Mouse (Mus musculus): ENCODE results near the gene Uty. TPM values are rescaled to one million over a fixed set of nuclear protein-coding genes. Genes with fewer than 3 reads are reported as not detected.

The Uty gene
- polyA plus RNA-seq (2015; fragmentation: Nextera tagmentation; extraction: Ambion mirVana), result 3.3 and 3.4 TPM in 2 replicates

DNA sequence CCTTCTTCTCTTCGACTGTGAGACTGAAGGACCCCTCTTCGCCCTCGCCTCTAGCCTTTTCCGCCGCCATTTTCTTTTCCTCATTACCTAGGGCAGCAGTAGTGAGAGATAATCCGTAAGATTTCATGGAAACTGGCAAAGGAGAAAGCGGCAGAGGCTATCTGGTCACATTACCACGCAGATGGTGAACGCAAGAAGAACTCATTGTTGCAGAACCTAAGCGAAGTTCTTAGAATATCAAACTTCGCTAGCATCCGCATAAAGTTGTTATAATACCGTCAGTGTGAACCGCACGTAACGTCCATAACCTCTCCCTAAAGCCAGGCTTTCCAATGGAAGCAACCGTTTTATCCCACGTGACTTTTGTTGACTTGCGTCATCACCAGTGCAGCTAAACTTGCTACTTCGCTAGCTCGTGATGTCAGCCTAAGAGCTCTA lies at the start of gene Uty:
Gene Uty, minus strand, starts transcription at position 334 of the 438 bp plus-strand sequence.
- no peaks in the 10 kb centered on the region for H3K27me3 ChIP-seq
- H3K4me1 ChIP-seq (replicated peaks), result no peaks in the 10 kb centered on the region
- H3K4me2 ChIP-seq, result peak within 1 kb of the TSS; percentile 38
- peak within 1 kb of the TSS; percentile 68 for H3K27ac ChIP-seq (replicated peaks)
- 2% methylated on average over 21 of the region's 21 CpGs for WGBS (ENCODE audit: insufficient replicate concordance)
- no peaks in the 10 kb centered on the region for H3K36me3 ChIP-seq (replicated peaks)
- peak; percentile 91 for ATAC-seq (ENCODE audit: insufficient read depth)
- H3K9ac ChIP-seq, result peak within 1 kb of the TSS; percentile 25; the same call in 1 of the 2 replicates
- no peaks in the 10 kb centered on the region for H3K9me3 ChIP-seq (replicated peaks)
- peak within 1 kb of the TSS; percentile 59 for H3K4me3 ChIP-seq (replicated peaks)

DNA sequence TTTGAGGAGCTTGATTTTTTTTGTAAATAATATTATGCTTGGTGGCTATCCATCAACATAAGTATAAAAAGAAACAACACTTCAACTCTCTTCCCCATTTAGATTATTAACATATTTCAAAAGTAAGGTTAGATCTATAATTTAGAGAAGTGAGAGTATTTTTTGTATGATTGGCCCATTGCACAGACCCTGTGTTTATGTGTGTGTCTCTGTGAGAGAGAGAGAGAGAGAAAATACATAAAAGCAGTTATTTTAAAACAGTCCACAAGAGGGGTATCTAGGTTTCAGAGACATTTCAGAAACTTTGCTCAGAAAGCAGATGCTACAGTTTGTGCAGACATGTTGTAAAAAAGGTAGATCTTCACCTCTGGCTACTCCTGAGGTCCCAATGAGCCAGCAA lies 48.1 kb upstream of the Uty start:
- Histone ChIP-seq H3K9ac (no peak overlapping the region), H3K4me2 (no peak overlapping the region), H3K27me3 (no peaks in the 10 kb centered on the region), H3K9me3 (replicated peaks) (no peaks in the 10 kb centered on the region), H3K36me3 (replicated peaks) (no peaks in the 10 kb centered on the region), H3K4me3 (replicated peaks) (no peak overlapping the region), H3K4me1 (replicated peaks) (no peaks in the 10 kb centered on the region), H3K27ac (replicated peaks) (no peak overlapping the region)
- ATAC-seq (ENCODE audit: insufficient read depth), result no peak

DNA sequence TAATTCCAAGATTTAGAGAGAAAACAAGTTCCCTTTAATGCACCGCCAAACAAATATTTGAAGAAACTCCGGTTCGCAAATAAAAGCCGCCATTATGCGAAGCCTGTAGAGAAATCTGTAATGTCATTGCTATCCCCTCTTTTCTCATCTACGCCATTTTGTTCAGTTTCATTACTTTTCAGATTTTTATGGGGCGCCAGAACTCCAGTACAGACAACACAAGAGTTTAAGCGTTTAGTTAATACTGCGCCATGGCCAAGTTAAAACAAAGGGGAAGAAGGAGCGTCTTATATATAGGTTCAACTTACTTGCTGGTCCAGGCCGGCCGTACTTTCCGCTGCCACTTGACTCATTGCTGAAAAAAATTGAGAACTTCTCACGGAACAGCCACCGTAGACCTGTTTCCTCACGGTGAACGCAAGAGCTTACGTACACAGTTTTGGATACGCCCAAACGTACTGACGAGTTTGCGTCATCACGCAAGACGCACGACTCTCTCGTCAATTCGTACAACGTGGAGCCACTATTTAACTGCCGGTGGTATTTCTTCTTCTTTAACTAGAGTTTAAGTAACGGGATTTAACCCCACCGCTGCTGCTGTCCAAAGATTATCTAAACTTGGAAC lies 40.7 kb upstream of the Uty start, which contains the start of gene Ddx3y:
Gene Ddx3y, minus strand, starts transcription at position 459 of the 625 bp plus-strand sequence.
- 0% methylated on average over 30 of the region's 31 CpGs for WGBS (ENCODE audit: insufficient replicate concordance)
- peak within 1 kb of the TSS; percentile 73 for H3K27ac ChIP-seq (replicated peaks)
- H3K9ac ChIP-seq, result peak within 1 kb of the TSS; percentile 21; the same call in 1 of the 2 replicates
- no peaks in the 10 kb centered on the region for H3K9me3 ChIP-seq (replicated peaks)
- no peaks in the 10 kb centered on the region for H3K4me1 ChIP-seq (replicated peaks)
- H3K4me2 ChIP-seq, result peak within 1 kb of the TSS; percentile 48
- H3K4me3 ChIP-seq (replicated peaks), result peak within 1 kb of the TSS; percentile 58
- peak; percentile 81 for ATAC-seq (ENCODE audit: insufficient read depth)
- H3K27me3 ChIP-seq, result no peaks in the 10 kb centered on the region
- H3K36me3 ChIP-seq (replicated peaks), result no peaks in the 10 kb centered on the region

DNA sequence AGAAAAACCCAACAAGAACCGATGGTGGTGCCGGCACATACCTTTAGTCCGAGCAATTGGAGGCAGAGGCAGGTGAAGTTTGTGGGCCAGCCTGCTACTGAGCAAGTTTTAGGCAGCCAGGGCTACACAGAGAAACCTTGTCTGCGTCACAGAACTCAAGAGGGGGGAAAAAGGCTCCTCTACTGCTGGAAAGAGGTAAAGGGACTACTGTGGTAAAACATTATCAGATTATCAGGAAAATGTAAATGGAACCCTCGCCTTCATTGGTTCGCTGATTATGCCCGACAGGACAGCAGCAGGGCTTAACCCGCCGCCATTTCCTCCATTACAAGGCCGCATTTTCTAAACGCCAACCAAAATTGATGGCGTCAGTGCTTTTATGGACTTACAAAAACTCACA lies 40.2 kb upstream of the Uty start:
- H3K9me3 ChIP-seq (replicated peaks), result no peaks in the 10 kb centered on the region

DNA sequence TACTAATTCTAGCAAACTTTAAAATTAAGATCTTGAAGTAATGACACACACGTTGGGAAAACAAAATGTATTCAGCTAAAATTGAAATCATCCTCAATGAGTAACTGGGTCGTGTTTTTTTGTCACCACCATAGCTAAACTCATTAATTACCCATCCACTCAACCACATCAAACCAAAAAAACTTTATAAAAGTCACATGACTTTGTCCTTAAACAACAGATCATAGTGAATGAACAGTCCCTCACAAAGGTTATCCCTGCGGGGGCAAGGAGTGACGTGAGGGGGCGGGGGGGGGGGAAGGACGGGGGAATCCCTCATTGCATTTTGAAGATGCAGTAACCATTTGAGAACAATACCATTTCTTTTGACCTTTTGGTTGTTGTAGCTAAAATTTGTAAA lies 558 bp upstream of the Uty start:
- H3K36me3 ChIP-seq (replicated peaks), result no peaks in the 10 kb centered on the region
- 48% methylated on average over 6 of the region's 6 CpGs for WGBS (ENCODE audit: insufficient replicate concordance)
- H3K9ac ChIP-seq, result no peak overlapping the region
- H3K4me3 ChIP-seq (replicated peaks), result no peak overlapping the region
- no peaks in the 10 kb centered on the region for H3K4me1 ChIP-seq (replicated peaks)
- ATAC-seq (ENCODE audit: insufficient read depth), result no peak
- no peaks in the 10 kb centered on the region for H3K9me3 ChIP-seq (replicated peaks)
- H3K4me2 ChIP-seq, result no peak overlapping the region; the same call in none of the 2 replicates
- no peaks in the 10 kb centered on the region for H3K27me3 ChIP-seq
- no peak overlapping the region for H3K27ac ChIP-seq (replicated peaks)

More for the DNA sequence above, 40.2 kb upstream of the Uty start:
- Histone ChIP-seq H3K4me1 (replicated peaks) (no peaks in the 10 kb centered on the region), H3K36me3 (replicated peaks) (no peaks in the 10 kb centered on the region), H3K9ac (peak overlapping the region; percentile 21; the same call in 1 of the 2 replicates), H3K27me3 (no peaks in the 10 kb centered on the region), H3K4me3 (replicated peaks) (peak overlapping the region; percentile 58), H3K4me2 (peak overlapping the region; percentile 33), H3K27ac (replicated peaks) (peak overlapping the region; percentile 73)
- ATAC-seq (ENCODE audit: insufficient read depth), result peak; percentile 58; the same call in 1 of the 2 replicates
- WGBS (ENCODE audit: insufficient replicate concordance), result 5% methylated on average over 12 of the region's 12 CpGs

DNA sequence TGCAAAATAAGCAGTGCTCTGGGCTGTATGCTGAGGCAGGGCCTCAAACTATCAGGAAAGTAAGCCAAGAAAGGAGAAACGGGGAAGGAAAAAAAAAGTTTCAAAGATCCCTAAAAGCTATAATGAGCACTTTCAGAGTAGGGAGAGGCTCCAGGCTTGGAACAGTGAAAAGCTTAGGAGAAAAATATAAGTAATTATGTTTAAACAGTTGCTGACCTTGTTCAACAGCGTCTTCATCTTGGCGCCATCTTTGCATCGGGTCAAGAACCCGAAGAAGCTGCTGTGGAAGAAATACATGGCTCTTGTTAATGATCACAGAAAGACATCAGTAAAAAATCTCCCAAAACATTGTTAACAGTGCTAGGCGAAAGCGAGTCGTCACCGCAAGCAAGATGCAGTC lies 619 bp downstream of the Uty start:
- H3K27ac ChIP-seq (replicated peaks), result peak overlapping the region; percentile 68
- H3K36me3 ChIP-seq (replicated peaks), result no peaks in the 10 kb centered on the region
- H3K4me3 ChIP-seq (replicated peaks), result peak overlapping the region; percentile 59
- H3K4me2 ChIP-seq, result peak overlapping the region; percentile 38
- 3% methylated on average over 5 of the region's 9 CpGs for WGBS (ENCODE audit: insufficient replicate concordance)
- H3K4me1 ChIP-seq (replicated peaks), result no peaks in the 10 kb centered on the region
- no peak for ATAC-seq (ENCODE audit: insufficient read depth)
- no peaks in the 10 kb centered on the region for H3K9me3 ChIP-seq (replicated peaks)
- H3K27me3 ChIP-seq, result no peaks in the 10 kb centered on the region
- H3K9ac ChIP-seq, result peak overlapping the region; percentile 25; the same call in 1 of the 2 replicates

DNA sequence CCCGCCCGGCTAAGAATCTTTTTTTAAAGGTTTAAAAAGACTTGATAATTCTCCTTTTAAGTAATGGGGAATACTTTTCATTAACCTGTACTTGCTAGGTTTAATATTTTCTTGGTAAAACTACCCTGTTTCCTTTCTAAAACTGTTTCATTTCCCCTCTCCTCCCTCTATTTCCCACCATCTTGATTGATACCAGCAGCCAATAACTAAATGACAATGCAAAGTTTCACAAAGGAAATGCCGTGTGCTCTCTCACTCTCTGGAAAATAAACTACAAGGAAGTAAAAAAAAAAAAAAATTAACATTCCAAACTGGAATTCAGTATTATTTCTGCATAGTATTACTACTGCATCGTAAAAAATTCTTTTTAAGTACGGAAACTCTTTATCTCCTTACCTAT lies 1.1 kb downstream of the Uty start:
- H3K4me3 ChIP-seq (replicated peaks), result peak overlapping the region; percentile 59

DNA sequence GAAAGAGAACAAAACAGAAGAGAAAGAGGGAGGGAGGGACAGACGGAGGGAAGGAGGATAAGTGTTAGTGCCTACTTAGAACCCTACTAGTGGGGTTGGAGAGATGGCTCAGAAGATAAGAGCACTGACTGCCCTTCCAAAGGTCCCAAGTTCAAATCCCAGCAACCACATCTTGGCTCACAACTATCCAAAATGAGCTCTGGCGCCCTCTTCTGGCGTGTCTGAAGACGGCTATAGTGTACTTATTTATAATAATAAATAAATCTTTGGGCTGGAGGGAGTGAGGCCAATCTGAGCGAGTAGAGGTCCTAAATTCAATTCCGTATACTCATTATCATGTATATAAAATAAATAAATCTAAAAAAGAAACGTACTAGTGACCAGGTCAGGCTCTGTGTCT lies 25.6 kb downstream of the Uty start:
- no peaks in the 10 kb centered on the region for H3K4me1 ChIP-seq (replicated peaks)
- H3K27me3 ChIP-seq, result no peaks in the 10 kb centered on the region
- no peak for ATAC-seq (ENCODE audit: insufficient read depth)
- H3K4me3 ChIP-seq (replicated peaks), result no peak overlapping the region
- H3K9me3 ChIP-seq (replicated peaks), result no peaks in the 10 kb centered on the region
- H3K4me2 ChIP-seq, result no peak overlapping the region
- H3K36me3 ChIP-seq (replicated peaks), result no peaks in the 10 kb centered on the region
- no peak overlapping the region for H3K9ac ChIP-seq
- 68% methylated on average over 7 of the region's 7 CpGs for WGBS (ENCODE audit: insufficient replicate concordance)
- no peak overlapping the region for H3K27ac ChIP-seq (replicated peaks)

More for the DNA sequence above, 1.1 kb downstream of the Uty start:
- Histone ChIP-seq H3K27ac (replicated peaks) (no peak overlapping the region), H3K4me1 (replicated peaks) (no peaks in the 10 kb centered on the region), H3K27me3 (no peaks in the 10 kb centered on the region), H3K4me2 (peak overlapping the region; percentile 38), H3K9me3 (replicated peaks) (no peaks in the 10 kb centered on the region), H3K9ac (no peak overlapping the region), H3K36me3 (replicated peaks) (no peaks in the 10 kb centered on the region)
- 45% methylated on average over 5 of the region's 5 CpGs for WGBS (ENCODE audit: insufficient replicate concordance)
- ATAC-seq (ENCODE audit: insufficient read depth), result no peak

DNA sequence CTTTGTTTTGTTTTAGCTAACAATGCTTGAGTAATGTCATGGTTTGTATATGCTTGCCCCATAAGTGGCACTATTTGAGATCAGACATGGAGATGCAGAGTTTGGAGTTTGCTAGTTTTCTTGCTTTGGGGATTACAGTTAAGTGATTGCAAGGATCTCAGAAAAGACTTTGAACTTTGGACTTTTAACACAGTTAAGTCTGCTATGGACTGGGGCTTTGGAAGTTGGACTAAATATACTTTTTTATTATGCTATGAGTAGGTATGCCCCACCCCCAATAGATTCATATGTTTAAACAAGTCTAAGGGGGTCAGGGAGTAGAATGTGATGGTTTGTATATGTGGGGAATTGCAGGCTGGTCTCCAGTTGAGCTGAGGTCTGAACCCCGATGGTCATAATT lies 67.1 kb downstream of the Uty start:
- WGBS (ENCODE audit: insufficient replicate concordance), result 86% methylated on average over 1 of the region's 1 CpGs
- H3K4me1 ChIP-seq (replicated peaks), result no peaks in the 10 kb centered on the region
- no peak overlapping the region for H3K4me3 ChIP-seq (replicated peaks)
- no peak overlapping the region for H3K9ac ChIP-seq
- no peaks in the 10 kb centered on the region for H3K27me3 ChIP-seq
- no peak overlapping the region for H3K27ac ChIP-seq (replicated peaks)
- no peak for ATAC-seq (ENCODE audit: insufficient read depth)
- no peak overlapping the region for H3K4me2 ChIP-seq
- H3K9me3 ChIP-seq (replicated peaks), result no peaks in the 10 kb centered on the region
- H3K36me3 ChIP-seq (replicated peaks), result no peaks in the 10 kb centered on the region

DNA sequence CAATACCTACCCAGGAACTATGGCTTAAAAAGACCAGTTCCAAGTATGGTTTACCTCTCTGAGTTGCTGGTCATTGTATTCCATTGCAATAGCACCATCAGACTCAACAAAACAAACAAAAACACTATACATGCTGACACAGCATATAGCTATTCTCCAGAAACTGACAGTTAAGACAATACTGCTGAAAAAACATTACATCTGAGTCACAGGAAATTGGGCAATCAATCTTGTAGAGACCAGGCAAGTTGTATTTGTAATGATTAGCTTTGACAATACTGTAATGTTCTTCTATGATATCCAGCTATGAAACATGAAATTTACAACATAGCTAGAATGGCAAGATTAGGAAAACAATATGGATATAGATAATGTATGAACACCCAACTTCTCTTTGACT lies 82.5 kb downstream of the Uty start:
- Histone ChIP-seq H3K4me2 (no peak overlapping the region), H3K27ac (replicated peaks) (no peak overlapping the region), H3K36me3 (replicated peaks) (no peaks in the 10 kb centered on the region), H3K4me1 (replicated peaks) (no peaks in the 10 kb centered on the region), H3K4me3 (replicated peaks) (no peak overlapping the region), H3K9me3 (replicated peaks) (no peaks in the 10 kb centered on the region), H3K9ac (no peak overlapping the region), H3K27me3 (no peaks in the 10 kb centered on the region)
- ATAC-seq (ENCODE audit: insufficient read depth), result no peak

DNA sequence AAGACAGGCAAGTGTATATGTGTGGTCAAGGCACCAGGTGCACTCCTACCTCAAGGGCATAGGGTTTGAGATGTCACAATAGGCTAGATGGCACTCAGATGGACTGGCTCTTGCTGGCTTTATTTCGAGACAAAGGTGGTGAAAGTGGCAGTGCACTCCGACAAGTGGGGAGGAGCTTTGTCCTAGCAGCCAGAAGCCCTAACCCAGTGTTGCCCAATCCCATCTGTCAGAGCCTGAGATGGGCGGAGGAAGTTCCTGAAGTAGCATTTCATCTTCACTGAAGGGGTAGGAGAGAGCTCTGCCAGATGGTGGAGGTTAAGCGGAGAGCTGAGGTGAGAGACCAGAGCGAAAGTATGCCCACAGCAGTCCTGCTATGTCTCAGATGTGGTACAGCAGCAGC lies 129.4 kb downstream of the Uty start:
- WGBS (ENCODE audit: insufficient replicate concordance), result 78% methylated on average over 5 of the region's 5 CpGs
- H3K9ac ChIP-seq, result no peak overlapping the region

DNA sequence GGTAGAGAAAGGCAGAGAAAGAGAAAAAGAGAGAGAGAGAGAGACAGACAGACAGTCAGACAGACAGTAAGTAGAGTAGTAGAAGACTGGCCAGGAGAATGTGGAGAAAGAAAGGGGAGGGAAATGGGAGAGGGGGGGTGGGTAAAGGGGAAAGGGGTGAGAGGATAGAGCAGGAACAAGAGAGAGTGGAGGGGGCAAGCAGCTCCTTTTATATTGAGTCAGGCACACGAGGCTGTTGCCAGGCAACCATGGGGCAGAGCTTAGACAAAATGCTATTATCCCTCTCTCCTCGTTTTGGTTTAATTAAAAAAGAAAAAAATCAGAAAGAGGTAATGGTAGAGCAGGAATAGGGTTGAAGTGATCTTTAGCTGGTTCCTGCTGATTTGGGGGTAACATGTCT lies 131.5 kb downstream of the Uty start:
- Histone ChIP-seq H3K4me3 (replicated peaks) (no peak overlapping the region), H3K27me3 (no peaks in the 10 kb centered on the region), H3K4me2 (no peak overlapping the region), H3K9me3 (replicated peaks) (no peaks in the 10 kb centered on the region), H3K4me1 (replicated peaks) (no peaks in the 10 kb centered on the region), H3K27ac (replicated peaks) (no peak overlapping the region), H3K9ac (no peak overlapping the region), H3K36me3 (replicated peaks) (no peaks in the 10 kb centered on the region)
- 58% methylated on average over 2 of the region's 2 CpGs for WGBS (ENCODE audit: insufficient replicate concordance)
- no peak for ATAC-seq (ENCODE audit: insufficient read depth)

More for the DNA sequence above, 129.4 kb downstream of the Uty start:
- Histone ChIP-seq H3K4me3 (replicated peaks) (no peak overlapping the region), H3K4me1 (replicated peaks) (no peaks in the 10 kb centered on the region), H3K9me3 (replicated peaks) (no peaks in the 10 kb centered on the region), H3K27me3 (no peaks in the 10 kb centered on the region), H3K4me2 (no peak overlapping the region), H3K27ac (replicated peaks) (no peak overlapping the region), H3K36me3 (replicated peaks) (no peaks in the 10 kb centered on the region)
- ATAC-seq (ENCODE audit: insufficient read depth), result no peak
